Mouse (Mus musculus) megakaryocyte, embryonic 14.5 days (primary cell): ENCODE results near the gene Fam189a1.

Experiments
- FLI1 ChIP-seq: IDR thresholded peaks from 2 replicates; pipeline ENCODE4 v1.6.1; 2012; ENCODE audit warnings: low read length, inconsistent platforms, mixed read lengths
- GATA1 ChIP-seq: IDR thresholded peaks from 3 replicates; pipeline ENCODE4 v1.6.1; 2012; ENCODE audit warnings: mixed read lengths, low read length, inconsistent platforms, borderline replicate concordance

DNA sequence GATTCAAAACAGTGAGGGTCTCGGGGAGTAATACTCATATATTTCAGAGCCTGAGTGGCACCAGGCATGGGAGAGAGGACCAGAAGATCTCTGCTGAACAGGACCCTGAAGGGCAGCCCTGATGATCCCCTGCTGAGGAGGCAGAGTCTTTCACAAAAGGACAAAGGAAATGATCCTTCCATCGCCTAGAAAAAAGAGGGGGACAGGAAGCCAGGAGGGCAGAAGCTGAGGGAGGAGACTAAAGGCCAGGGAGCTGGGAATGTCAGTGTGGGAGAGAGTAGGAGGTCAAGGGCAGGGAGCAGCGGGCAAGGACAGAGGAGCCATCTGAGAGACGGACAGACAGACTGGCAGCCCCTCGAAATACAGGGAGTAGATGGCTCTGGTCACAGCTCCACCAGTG lies 91.7 kb downstream of the Fam189a1 start:
- TF ChIP-seq GATA1: no peak
- TF ChIP-seq FLI1: no peak
